Mouse (Mus musculus) stomach, postnatal 0 days (tissue): ENCODE results near the gene Rptor.

ENCODE experiments used
- CTCF ChIP-seq: IDR thresholded peaks from 2 replicates; pipeline ENCODE4 v1.5.1; 2016; ENCODE audit warnings: antibody characterized with exemption, low read depth, mild to moderate bottlenecking, moderate library complexity
- EP300 ChIP-seq: optimal IDR thresholded peaks from 2 replicates; pipeline ENCODE3; 2016; ENCODE audit warnings: antibody characterized with exemption

DNA sequence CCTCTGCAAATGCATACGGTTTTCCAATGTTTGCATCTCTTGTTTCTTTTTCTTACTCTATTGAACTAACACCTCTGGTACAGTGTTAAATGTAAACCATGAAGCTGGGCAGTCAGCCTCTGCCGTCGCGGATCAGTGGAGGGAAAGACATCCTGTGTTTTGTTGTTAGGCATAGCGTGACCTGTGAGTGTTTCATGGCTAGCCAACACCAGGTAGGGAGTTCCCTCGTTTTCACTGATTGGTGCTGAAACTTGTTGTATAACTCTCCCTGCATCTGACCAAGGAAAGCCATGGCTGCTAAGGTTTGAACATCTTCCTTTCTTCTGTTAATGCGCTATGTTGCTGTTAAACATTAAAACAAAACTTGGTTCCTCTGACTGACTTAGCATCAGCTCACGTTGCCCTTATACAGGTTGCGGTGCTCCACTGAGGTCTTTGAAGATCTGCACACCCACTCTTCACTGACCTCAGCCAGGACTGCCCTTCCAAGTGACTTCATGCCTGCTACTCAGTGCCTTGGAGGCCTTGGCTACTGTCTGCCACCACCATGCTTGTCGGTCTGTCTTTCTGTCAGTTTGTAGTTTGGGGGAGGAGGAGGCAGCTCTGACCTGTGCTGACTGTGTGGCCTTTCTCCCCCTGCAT lies 189.3 kb downstream of the Rptor start:
- TF ChIP-seq CTCF (no peak), EP300 (no peak)
